Mouse (Mus musculus): ENCODE results near the gene Esp24. TPM values are rescaled to one million over a fixed set of nuclear protein-coding genes. Genes with fewer than 3 reads are reported as not detected.
"Not testable (repeated sequence)": the region's sequence is repeated elsewhere in the genome, so short reads cannot be mapped to it uniquely, and the experiment has no call there.

Gene Esp24
- not detected in 2 replicates for polyA plus RNA-seq (2016; fragmentation: Nextera tagmentation; extraction: Ambion mirVana)

DNA sequence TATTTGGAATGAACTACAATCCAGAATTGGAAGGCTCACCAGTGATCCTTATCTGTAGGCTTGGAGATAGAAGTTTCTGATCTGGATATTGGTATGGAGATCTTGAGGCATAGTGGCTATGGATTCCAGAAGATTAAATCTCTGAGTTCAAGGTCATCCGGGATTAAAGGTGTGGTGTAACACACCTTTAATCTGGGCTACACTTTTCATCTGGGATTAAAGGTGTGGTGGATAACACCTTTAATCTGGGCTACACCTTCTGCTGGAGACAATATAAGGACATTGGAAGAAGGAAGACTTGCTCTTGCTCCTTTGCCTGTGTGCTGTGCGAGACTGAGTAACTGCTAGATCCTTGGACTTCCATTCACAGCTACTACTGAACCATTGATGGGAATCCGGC is at the start of gene Esp24:
Gene Esp24, plus strand, starts transcription at position 301 of the 400 bp plus-strand sequence.
- not testable (repeated sequence) for H3K4me1 ChIP-seq; H3K9me3 ChIP-seq; H3K36me3 ChIP-seq; H3K27ac ChIP-seq; ATAC-seq (ENCODE audit: insufficient number of reproducible peaks, insufficient read depth, low FRiP score, low TSS enrichment); H3K4me3 ChIP-seq; H3K9ac ChIP-seq; H3K27me3 ChIP-seq; H3K4me2 ChIP-seq (replicated peaks)
- WGBS, result 83% methylated on average over 3 of the region's 3 CpGs

- Histone ChIP-seq H3K9me3 (no peaks in the 10 kb centered on the region), H3K4me3 (no peak overlapping the region), H3K27me3 (no peaks in the 10 kb centered on the region), H3K27ac (no peak overlapping the region), H3K9ac (no peak overlapping the region), H3K4me1 (no peaks in the 10 kb centered on the region), H3K36me3 (no peaks in the 10 kb centered on the region), H3K4me2 (replicated peaks) (no peak overlapping the region)
- 89% methylated on average over 1 of the region's 1 CpGs for WGBS
- ATAC-seq (ENCODE audit: insufficient number of reproducible peaks, insufficient read depth, low FRiP score, low TSS enrichment), result no peak
Observed at GRCm38 (mm10) chr17:39009846-39010245, 26.6 kb upstream of the Esp24 start.

GRCm38 (mm10) chr17:39010675-39011638 is 25.5 kb upstream of the Esp24 start:
- no peaks in the 10 kb centered on the region for H3K27me3 ChIP-seq
- H3K4me2 ChIP-seq (replicated peaks), result peak overlapping the region; percentile 28
- no peak overlapping the region for H3K4me3 ChIP-seq
- no peak overlapping the region for H3K9ac ChIP-seq
- no peaks in the 10 kb centered on the region for H3K36me3 ChIP-seq
- WGBS, result 41% methylated on average over 30 of the region's 30 CpGs
- H3K9me3 ChIP-seq, result peaks cover 4% of the 10 kb centered on the region; the same call in 1 of the 2 replicates
- ATAC-seq (ENCODE audit: insufficient number of reproducible peaks, insufficient read depth, low FRiP score, low TSS enrichment), result no peak
- H3K27ac ChIP-seq, result no peak overlapping the region
- no peaks in the 10 kb centered on the region for H3K4me1 ChIP-seq

GRCm38 (mm10) chr17:39017184-39017583 is 19.3 kb upstream of the Esp24 start:
- ATAC-seq (ENCODE audit: insufficient number of reproducible peaks, insufficient read depth, low FRiP score, low TSS enrichment), result no peak
- 59% methylated on average over 14 of the region's 14 CpGs for WGBS
- no peaks in the 10 kb centered on the region for H3K36me3 ChIP-seq
- H3K27me3 ChIP-seq, result no peaks in the 10 kb centered on the region
- no peak overlapping the region for H3K4me3 ChIP-seq
- H3K9me3 ChIP-seq, result peaks cover 8% of the 10 kb centered on the region; the same call in 1 of the 2 replicates
- no peak overlapping the region for H3K9ac ChIP-seq
- no peak overlapping the region for H3K27ac ChIP-seq
- no peak overlapping the region for H3K4me2 ChIP-seq (replicated peaks)
- H3K4me1 ChIP-seq, result no peaks in the 10 kb centered on the region

- Histone ChIP-seq H3K4me2 (replicated peaks) (no peak within 1 kb of the TSS), H3K36me3 (no peaks in the 10 kb centered on the region), H3K27ac (no peak within 1 kb of the TSS), H3K27me3 (no peaks in the 10 kb centered on the region), H3K9ac (no peak within 1 kb of the TSS), H3K4me3 (no peak within 1 kb of the TSS), H3K9me3 (no peaks in the 10 kb centered on the region), H3K4me1 (no peaks in the 10 kb centered on the region)
- no peak for ATAC-seq (ENCODE audit: insufficient number of reproducible peaks, insufficient read depth, low FRiP score, low TSS enrichment)
Observed at GRCm38 (mm10) chr17:39043241-39043640, 6.7 kb downstream of the Esp24 start, which contains the start of gene Gm21903. TSS of gene Gm21903 (minus strand) at chr17:39043341.

DNA sequence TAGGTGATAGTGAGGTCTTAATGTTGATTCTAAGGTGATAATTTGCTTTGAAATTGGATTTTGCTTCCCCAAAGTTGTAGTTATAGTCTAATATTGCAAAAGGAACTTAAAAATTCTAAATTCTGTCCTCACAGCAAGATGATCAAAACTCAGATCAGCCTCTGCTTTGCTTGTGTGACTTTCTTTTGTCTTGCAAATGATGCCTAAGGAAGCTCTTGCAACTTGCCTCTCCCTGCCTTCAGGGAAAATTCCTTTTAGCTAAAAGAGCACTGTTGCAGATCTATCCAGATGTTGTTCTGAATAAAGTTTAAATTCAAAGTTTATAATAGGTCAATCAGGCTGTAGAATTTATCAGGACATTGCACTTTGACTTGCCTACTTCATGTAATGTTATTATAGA is 27.1 kb downstream of the Esp24 start:
- Histone ChIP-seq H3K4me2 (replicated peaks) (no peak overlapping the region), H3K4me3 (no peak overlapping the region)
- ATAC-seq (ENCODE audit: insufficient number of reproducible peaks, insufficient read depth, low FRiP score, low TSS enrichment), result no peak

GRCm38 (mm10) chr17:39076937-39077336 is 40.4 kb downstream of the Esp24 start, which contains the start of gene Esp23:
TSS of gene Esp23 (minus strand) at chr17:39077037.
- H3K4me1 ChIP-seq, result no peaks in the 10 kb centered on the region
- no peak within 1 kb of the TSS for H3K4me3 ChIP-seq
- H3K9me3 ChIP-seq, result no peaks in the 10 kb centered on the region
- no peaks in the 10 kb centered on the region for H3K27me3 ChIP-seq
- H3K36me3 ChIP-seq, result no peaks in the 10 kb centered on the region
- no peak for ATAC-seq (ENCODE audit: insufficient number of reproducible peaks, insufficient read depth, low FRiP score, low TSS enrichment)
- no peak within 1 kb of the TSS for H3K9ac ChIP-seq
- 45% methylated on average over 1 of the region's 1 CpGs for WGBS
- H3K27ac ChIP-seq, result no peak within 1 kb of the TSS
- H3K4me2 ChIP-seq (replicated peaks), result no peak within 1 kb of the TSS

More for the DNA sequence above, 27.1 kb downstream of the Esp24 start:
- Histone ChIP-seq H3K36me3 (no peaks in the 10 kb centered on the region), H3K27ac (no peak overlapping the region), H3K27me3 (no peaks in the 10 kb centered on the region), H3K4me1 (no peaks in the 10 kb centered on the region), H3K9ac (no peak overlapping the region), H3K9me3 (peaks cover 8% of the 10 kb centered on the region; the same call in 1 of the 2 replicates)

Other genes with a start within 250 kb of the Esp24 start
- gene Gm21903, start 6.6 kb downstream of the Esp24 start, polyA plus RNA-seq (2016; fragmentation: Nextera tagmentation; extraction: Ambion mirVana), result not detected in 2 replicates
- not detected in 2 replicates for gene Esp23, start 40.3 kb downstream of the Esp24 start, polyA plus RNA-seq (2016; fragmentation: Nextera tagmentation; extraction: Ambion mirVana)
- gene Esp22, start 58.6 kb downstream of the Esp24 start, polyA plus RNA-seq (2016; fragmentation: Nextera tagmentation; extraction: Ambion mirVana), result not detected in 2 replicates